ENCODE assay signal across 7 mouse cellular contexts in the genomic region with DNA sequence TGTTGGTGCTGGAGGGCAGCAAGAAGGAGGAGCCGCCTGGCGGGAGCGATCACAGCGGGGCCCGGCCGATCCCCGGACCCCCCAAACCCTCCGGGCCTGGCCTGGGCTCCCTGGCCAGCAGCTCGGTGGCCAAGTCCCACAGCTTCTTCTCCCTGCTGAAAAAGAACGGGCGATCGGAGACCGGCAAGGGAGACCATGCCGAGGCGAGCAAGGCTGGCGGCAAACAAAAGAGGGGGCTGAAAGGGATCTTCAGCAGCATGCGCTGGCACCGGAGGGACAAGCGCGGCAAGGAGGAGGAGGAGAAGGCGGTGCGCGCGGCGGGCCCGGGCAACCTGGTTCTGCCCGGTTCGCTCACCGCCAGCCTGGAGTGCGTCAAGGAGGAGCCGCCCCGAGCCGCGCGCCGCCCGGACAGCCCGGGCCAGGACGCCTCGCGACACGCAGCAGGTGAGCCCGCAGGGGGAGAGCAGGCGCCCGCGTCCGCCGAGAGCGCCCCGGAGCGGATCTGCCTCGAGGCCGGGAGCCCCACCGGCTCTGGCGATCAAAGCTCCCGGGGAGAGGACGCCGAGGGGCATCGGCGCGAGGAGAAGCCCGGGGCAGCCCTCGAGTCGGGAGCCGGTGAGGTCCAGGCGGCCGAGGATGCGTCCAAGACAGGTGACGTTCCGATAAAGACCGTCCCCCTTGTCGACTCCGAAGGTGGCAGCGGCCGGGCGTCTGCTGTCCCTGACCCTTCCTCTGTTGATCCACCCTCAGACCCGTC. TPM values are rescaled to one million over a fixed set of nuclear protein-coding genes. Genes with fewer than 3 reads are reported as not detected.
DNase-seq lines count a peak whose midpoint lies in the region; TF ChIP-seq lines count a peak whose summit lies in the region.

No protein-coding gene starts in this region.

- H3K4me1 ChIP-seq in ES-E14 (ENCODE audit: control insufficient read depth in 2 of 2, insufficient read depth in 2 of 2, low read length in 2 of 2, poor library complexity in 1 of 2): peaks cover 0 to 2% of the 10 kb centered on the region in 2 experiments; a peak in 1 of 4 replicates

- H3K27ac ChIP-seq in ES-E14 (ENCODE audit: insufficient read depth, low read depth, low read length, poor library complexity, severe bottlenecking): no peak overlapping the region

- in situ Hi-C loops in ES-E14 (cut with MboI; ENCODE audit: low sequenced_read_pairs in 2 of 2, unreplicated experiment in 2 of 2): no loop called here

- H3K36me3 ChIP-seq in ES-E14 (ENCODE audit: control insufficient read depth, insufficient read depth, low read length, poor library complexity, severe bottlenecking): no peaks in the 10 kb centered on the region

- peak overlapping the region; percentile 60 for H3K4me3 ChIP-seq in ES-E14 (ENCODE audit: insufficient read depth in 1 of 2, low read depth in 1 of 2, low read length in 2 of 2, poor library complexity in 1 of 2, severe bottlenecking in 1 of 2)

- H3K9ac ChIP-seq in ES-E14 (ENCODE audit: insufficient read depth, low read depth, low read length, poor library complexity, severe bottlenecking): peak overlapping the region; percentile 22; the same call in 1 of the 2 replicates

- H3K9me3 ChIP-seq in ES-E14 (ENCODE audit: control insufficient read depth, insufficient read depth, low read depth, low read length): no peaks in the 10 kb centered on the region

- no peak for DNase-seq in ES-E14 (ENCODE audit: low read depth, low spot score)
- DNase-seq in adrenal gland, adult 2 months: peak; percentile 74
- peak; percentile 72 for DNase-seq in embryo, embryonic 9.5 days (ENCODE audit: extremely low spot score)
- DNase-seq in heart, postnatal 4 days: peak; percentile 25
- peak; percentile 56 to 68 for DNase-seq in layer of hippocampus, postnatal 14 days (ENCODE audit: low spot score in 2 of 2)
- DNase-seq in lung, postnatal 36 days: peak; percentile 3
- DNase-seq in right cerebral cortex, postnatal 10 days (ENCODE audit: low spot score in 2 of 2): peak; percentile 74 to 77

TF ChIP-seq in ES-E14, 5 proteins besides CTCF, POLR2A, EP300 and RAD21:
- TF ChIP-seq ZNF384 (IDR thresholded peaks at IDR 0.05; ENCODE audit: low read depth, low read length): no peak
- TF ChIP-seq CHD2 (IDR thresholded peaks at IDR 0.05; ENCODE audit: low read depth, low read length): no peak
- TF ChIP-seq HCFC1 (IDR thresholded peaks at IDR 0.05; ENCODE audit: borderline replicate concordance, insufficient read depth, low read length): no peak
- TF ChIP-seq MAFK (IDR thresholded peaks at IDR 0.05; ENCODE audit: insufficient read depth, low read depth, low read length): no peak
- TF ChIP-seq ZC3H11A (IDR thresholded peaks at IDR 0.05; ENCODE audit: borderline replicate concordance, low read depth, low read length): no peak

RNA-seq across cellular contexts. Expression of gene Amer2, which starts 5.7 kb away (rescaled TPM):
- 0.09 and 0.26 TPM in 2 replicates for total RNA-seq in ES-E14 (2012; rRNA removed)
- 1 to 10 TPM; 2.8 to 3.7 TPM for total RNA-seq in adrenal gland, adult 2 months (2021)
- 0.35 and 0.57 TPM in 2 replicates for polyA plus RNA-seq in adrenal gland, adult 2 months (2012; rRNA removed)
- under 1 TPM; 0.07 to 0.10 TPM for total RNA-seq in heart, postnatal 4 days (2021)
- total RNA-seq in layer of hippocampus, postnatal 14 days (2021): 10 to 100 TPM; 44.0 to 44.2 TPM

Comparison
In these comparisons a context has a peak if more than half of its experiments do, and no peak if none do; other contexts are left out.
1. RNA of gene Amer2, which starts 5.7 kb away (total RNA-seq): 44.0 to 44.2 TPM in layer of hippocampus, postnatal 14 days; 2.8 to 3.7 TPM in adrenal gland, adult 2 months, 0.07 to 0.10 TPM in heart, postnatal 4 days and 0.09 to 0.26 TPM in ES-E14; every median in the first group is over 4 times any median in the second.